Mouse (Mus musculus): ENCODE results near the gene Plekhh1. TPM values are rescaled to one million over a fixed set of nuclear protein-coding genes. Genes with fewer than 3 reads are reported as not detected.

Gene Plekhh1
- 1 to 10 TPM; 2.6 to 3.6 TPM for total RNA-seq (2021)

GRCm38 (mm10) chr12:79028911-79029861 is at the start of gene Plekhh1:
Gene Plekhh1, plus strand, starts transcription at chr12:79029163.
- no peak for DNase-seq (ENCODE audit: low spot score)
- intact Hi-C loops (cut with DNase I) = no loop called here

GRCm38 (mm10) chr12:78980683-78981091 is 48.3 kb upstream of the Plekhh1 start:
- DNase-seq (ENCODE audit: low spot score) = peak; percentile 33
- intact Hi-C loops (cut with DNase I) = no loop called here

DNA sequence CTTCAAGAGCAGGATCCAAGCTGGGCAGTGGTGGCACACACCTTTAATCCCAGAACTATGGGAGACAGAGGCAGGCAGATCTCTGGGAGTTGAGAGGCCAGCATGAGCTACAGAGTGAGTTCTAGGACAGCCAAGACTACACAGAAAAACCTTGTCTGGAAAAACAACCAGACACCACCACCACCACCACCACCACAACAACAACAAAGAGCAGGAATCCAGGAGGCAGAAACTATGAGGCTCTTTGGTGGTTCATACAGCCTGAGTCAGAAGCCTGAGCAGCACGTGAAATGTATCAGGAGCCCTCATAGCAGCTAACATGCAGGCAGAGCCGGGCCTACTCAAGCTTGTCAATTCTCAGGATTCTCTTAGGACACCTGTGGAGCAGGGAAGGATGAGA is 47.8 kb upstream of the Plekhh1 start:
- intact Hi-C loops (cut with DNase I) = no loop called here
- DNase-seq (ENCODE audit: low spot score) = no peak

- intact Hi-C loops (cut with DNase I) = no loop called here
- no peak for DNase-seq (ENCODE audit: low spot score)
Measured at GRCm38 (mm10) chr12:78981938-78982825, 46.8 kb upstream of the Plekhh1 start.

DNA sequence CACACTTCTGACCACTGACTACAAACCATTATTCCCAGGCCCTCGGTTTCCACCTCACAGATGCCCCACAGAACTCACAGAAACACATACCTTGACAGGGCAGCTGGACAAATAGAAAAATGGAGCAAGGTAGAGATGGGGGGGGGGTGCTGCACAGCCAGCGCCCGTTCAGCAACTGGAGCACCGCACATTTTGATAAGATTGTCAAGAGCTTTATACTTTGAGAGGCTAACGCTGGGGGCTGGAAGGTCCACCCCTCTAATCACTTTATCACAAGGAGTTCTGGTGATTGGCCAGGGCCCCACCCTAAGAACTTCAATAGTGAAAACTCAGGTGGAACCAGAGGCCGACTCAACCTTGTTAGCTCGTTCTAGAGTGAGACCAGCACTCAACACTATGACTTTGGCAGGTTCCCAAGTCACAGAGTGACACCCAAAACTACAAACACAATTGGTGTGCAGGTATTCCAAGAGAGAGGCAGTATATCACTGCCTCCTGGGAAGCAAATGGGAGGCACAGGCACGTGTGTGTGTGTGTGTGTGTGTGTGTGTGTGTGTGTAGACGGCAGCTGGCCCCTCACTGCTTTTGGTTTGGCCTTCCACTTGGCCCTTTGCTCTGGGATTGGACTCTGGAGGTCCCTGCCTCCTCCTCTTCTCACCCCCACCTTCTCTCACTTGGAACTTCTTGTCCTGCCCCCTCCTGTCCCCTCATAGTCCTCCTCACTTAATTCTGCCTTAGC is 45.5 kb upstream of the Plekhh1 start:
- intact Hi-C loops (cut with DNase I) = loop anchor here (2.0 kb wide), 1 partner anchor 21 kb away; no protein-coding TSS in a partner anchor
- DNase-seq (ENCODE audit: low spot score) = no peak

GRCm38 (mm10) chr12:78984035-78984432 is 44.9 kb upstream of the Plekhh1 start:
- intact Hi-C loops (cut with DNase I) = loop anchor here (2.0 kb wide), 1 partner anchor 21 kb away; no protein-coding TSS in a partner anchor
- DNase-seq (ENCODE audit: low spot score) = no peak

DNA sequence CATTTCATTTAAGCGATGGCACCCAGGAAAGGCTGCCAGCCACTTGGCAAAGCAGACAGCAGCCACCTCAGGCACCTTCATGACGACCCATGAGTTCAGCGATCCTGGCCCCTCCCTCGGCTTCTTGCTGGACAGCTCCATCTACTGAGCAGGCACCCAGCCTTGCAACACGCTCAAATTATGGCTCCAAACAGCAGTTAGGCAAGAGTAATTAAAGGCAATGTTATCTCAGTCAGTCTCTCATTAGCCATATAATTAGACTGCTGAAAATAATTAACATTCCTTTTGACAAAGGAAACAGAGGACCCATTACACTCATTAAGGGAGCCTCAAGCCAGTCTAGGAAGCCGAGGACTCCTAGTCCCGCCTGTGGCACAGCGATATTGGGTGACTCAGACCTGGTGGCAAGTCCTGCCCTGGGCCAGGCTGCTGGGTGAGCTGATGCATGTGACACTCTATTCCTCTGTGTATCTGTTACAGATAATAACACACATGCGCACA is 41.3 kb upstream of the Plekhh1 start:
- no peak for DNase-seq (ENCODE audit: low spot score)
- intact Hi-C loops (cut with DNase I) = no loop called here

DNA sequence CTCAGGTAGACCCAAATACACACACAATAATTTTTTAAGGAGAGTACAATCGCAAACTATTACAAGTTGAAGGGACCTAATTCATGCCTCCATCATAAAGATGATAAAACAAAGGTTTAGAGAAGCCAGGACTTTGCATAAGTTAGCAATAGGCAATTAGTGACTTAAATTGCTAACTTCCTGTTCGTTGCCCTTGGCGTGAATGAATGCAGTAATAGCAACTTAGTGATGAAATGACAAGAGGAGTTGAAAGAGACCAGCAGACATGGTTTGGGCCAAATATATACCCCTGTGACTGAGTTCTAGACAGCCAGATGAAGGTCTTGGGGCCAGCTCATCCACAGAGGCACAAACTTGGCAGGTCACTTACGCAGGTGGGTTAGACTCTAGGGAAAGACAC is 32.7 kb upstream of the Plekhh1 start:
- no peak for DNase-seq (ENCODE audit: low spot score)
- intact Hi-C loops (cut with DNase I) = no loop called here

GRCm38 (mm10) chr12:78996711-78997110 is 32.3 kb upstream of the Plekhh1 start:
- intact Hi-C loops (cut with DNase I) = no loop called here
- no peak for DNase-seq (ENCODE audit: low spot score)

DNA sequence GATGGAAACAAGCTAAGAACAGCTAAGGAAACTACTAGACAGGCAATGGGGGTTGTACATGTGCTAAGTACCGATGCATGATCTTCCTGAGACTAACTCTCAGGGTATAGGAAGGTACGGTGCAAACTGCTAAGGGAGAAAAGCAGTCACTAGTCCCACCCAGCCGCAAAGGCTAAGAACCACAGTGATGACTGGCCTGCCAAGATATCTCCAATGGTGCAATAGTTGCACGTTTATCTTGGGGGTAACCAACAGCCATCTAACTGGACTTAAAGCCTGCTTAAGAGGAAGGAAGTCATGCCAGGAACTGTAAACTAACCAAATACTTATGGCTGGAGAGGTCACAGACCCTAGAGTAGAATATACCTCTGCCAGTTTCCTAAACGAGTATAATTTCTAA is 26.6 kb upstream of the Plekhh1 start:
- intact Hi-C loops (cut with DNase I) = no loop called here
- DNase-seq (ENCODE audit: low spot score) = no peak

DNA sequence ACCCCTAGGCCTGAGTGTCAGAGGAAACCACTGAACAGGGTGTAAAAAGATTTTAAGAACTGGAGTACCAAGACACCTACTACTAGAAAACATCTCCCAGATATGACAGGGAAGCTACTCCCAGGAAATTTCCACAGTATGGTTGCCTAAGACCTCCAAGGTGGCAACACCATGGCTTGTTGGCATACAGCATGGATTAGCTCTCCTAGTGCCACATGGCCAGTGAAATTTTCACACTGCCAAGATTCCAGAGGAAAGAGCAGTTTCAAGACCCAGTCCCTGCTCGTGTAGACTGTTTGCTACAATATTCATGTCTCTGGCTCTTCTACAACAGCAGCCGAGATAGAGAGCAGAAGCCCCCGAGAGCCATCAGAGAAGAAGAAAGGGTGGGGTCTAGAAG is 26.0 kb upstream of the Plekhh1 start:
- intact Hi-C loops (cut with DNase I) = no loop called here
- no peak for DNase-seq (ENCODE audit: low spot score)

DNA sequence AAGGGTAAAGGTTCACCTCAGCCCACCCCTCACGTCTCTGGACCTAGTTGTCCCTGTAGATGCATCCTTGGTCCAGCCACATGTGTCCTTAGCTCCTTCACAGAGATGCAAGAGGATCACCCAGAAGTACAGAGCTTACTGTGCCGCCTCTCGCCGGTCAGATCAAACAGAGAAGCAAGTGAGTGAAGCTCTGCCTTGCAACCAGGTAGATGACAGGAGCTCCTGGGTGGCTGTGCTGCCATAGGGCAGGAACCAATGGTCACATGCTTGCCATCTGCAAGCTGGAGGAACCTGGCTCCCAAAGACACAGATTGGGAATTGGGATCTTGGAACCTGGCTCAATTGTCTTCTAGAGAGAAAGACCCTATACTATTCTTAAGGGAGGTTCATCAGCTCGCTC is 23.5 kb upstream of the Plekhh1 start:
- intact Hi-C loops (cut with DNase I) = loop anchor here (2.0 kb wide), 1 partner anchor 21 kb away; no protein-coding TSS in a partner anchor
- no peak for DNase-seq (ENCODE audit: low spot score)

DNA sequence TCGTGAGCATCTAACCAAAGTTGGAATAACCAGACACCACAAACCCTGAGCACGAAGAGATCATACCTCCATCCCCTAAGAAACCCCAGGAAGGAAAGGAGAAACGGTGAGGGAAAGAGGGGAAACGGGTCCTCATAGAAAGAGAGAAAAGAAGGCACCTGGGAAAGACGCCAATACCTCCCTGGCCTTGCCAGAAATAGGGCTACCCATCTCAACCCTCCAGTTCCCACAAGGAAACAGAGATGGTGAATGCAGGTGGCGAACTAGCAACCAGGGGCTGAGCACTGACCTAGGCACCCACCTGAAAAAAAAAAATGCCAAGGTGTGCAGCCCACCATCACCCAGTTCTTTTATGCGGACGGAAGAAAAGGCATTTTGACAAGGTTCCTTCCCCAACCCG is 22.9 kb upstream of the Plekhh1 start:
- no peak for DNase-seq (ENCODE audit: low spot score)

GRCm38 (mm10) chr12:79006478-79007125 is 22.4 kb upstream of the Plekhh1 start:
- DNase-seq (ENCODE audit: low spot score) = peak; percentile 19
- intact Hi-C loops (cut with DNase I) = no loop called here

More for the DNA sequence above, 22.9 kb upstream of the Plekhh1 start:
- intact Hi-C loops (cut with DNase I) = no loop called here

DNA sequence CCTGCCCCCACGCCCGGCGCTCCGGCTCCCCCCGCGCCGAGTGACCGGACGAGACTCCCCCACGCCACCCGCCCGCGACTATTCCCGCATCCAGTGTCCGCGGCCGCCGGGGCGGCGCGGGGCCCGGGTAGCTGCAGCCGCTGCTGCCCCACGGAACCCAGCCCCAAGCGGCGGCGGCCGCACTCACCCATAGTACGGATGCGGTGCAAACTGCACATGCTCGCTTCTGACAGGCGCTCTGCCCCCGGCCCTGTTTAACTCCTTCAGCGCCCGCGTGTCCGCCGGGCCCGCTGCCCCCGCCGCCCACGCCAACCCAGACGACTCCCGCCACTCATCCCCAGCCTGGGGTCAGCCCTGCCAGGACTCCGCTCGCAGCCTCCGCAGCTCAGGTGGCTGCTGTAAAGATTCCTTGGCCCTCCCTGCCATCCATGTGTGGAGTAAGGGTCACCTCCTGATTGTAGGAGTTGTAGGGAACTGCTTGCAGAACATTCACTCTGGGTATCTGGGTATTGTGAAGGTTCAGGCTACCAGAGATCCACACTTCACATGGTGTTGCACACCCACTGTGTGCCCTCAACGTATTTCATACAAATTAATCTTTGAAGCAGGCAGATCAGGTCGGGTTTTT is 21.7 kb upstream of the Plekhh1 start, which contains the start of gene Tmem229b:
TSS of gene Tmem229b (minus strand) at position 502 of the 628 bp plus-strand sequence.
- intact Hi-C loops (cut with DNase I) = no loop called here
- DNase-seq (ENCODE audit: low spot score) = no peak

DNA sequence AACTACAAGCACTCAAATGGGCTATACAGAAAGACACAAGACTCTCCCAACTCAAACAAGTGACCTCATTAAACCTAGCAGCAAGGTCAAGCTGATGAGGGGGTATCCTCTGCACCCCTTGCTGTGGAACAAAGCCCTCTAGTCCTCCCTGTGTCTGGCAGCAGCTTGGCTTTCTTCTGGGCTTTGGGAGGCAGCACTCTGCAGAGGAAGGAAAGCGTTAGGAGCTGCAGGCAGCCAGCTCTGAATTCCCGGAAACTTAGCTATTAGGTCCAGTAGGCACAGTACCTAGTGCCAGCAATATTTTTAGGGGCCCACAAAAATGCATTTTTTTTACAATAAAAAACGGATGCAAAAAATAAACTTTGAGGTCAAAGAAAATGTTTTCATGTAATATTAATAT is 18.4 kb upstream of the Plekhh1 start:
- intact Hi-C loops (cut with DNase I) = loop anchor here (10.0 kb wide), 1 partner anchor 164 kb away; the partner anchor contains the start of gene Vti1b

GRCm38 (mm10) chr12:79016109-79016508 is 12.9 kb upstream of the Plekhh1 start:
- no peak for DNase-seq (ENCODE audit: low spot score)
- intact Hi-C loops (cut with DNase I) = loop anchor here (10.0 kb wide), 1 partner anchor 159 kb away; the partner anchor contains the start of gene Vti1b

More for the DNA sequence above, 18.4 kb upstream of the Plekhh1 start:
- DNase-seq (ENCODE audit: low spot score) = no peak

- intact Hi-C loops (cut with DNase I) = loop anchor here (10.0 kb wide), 1 partner anchor 157 kb away; the partner anchor contains the start of gene Vti1b
- no peak for DNase-seq (ENCODE audit: low spot score)
Measured at GRCm38 (mm10) chr12:79017994-79018399, 11.0 kb upstream of the Plekhh1 start.
